Mouse (Mus musculus) embryo, embryonic 10.5 days (tissue): ENCODE data around the gene Gzme.
"Not testable (repeated sequence)": the region's sequence is repeated elsewhere in the genome, so short reads cannot be mapped to it uniquely, and the experiment has no call there.

Experiments used
- DNase-seq: peaks from one replicate; pipeline ENCODE4 v3.0.0-alpha.2; 2015; ENCODE audit warnings: low spot score

Gene Gzme

GRCm38 (mm10) chr14:56120525-56120924 is at the start of gene Gzme:
Gene Gzme, minus strand, starts transcription at chr14:56120625.
- DNase-seq: no peak

GRCm38 (mm10) chr14:56168009-56168408 is 47.6 kb upstream of the Gzme start:
- no peak for DNase-seq

GRCm38 (mm10) chr14:56162109-56162508 is 41.7 kb upstream of the Gzme start:
- DNase-seq: no peak

GRCm38 (mm10) chr14:56159479-56159878 is 39.1 kb upstream of the Gzme start, which contains the start of gene Gzmg:
Gene Gzmg, minus strand, starts transcription at chr14:56159579.
- not testable (repeated sequence) for DNase-seq

- DNase-seq: no peak
These were observed 34.9 kb upstream of the Gzme start for GRCm38 (mm10) chr14:56155340-56155739.

- not testable (repeated sequence) for DNase-seq
These were observed 13.2 kb upstream of the Gzme start for GRCm38 (mm10) chr14:56133675-56134074.

- DNase-seq: not testable (repeated sequence)
These were observed 12.1 kb upstream of the Gzme start, which contains the start of gene Gzmd for GRCm38 (mm10) chr14:56132508-56132907. Gene Gzmd, minus strand, starts transcription at chr14:56132608.

- DNase-seq: no peak
These were observed 7.9 kb upstream of the Gzme start for GRCm38 (mm10) chr14:56128341-56128740.

- no peak for DNase-seq
These were observed 3.1 kb upstream of the Gzme start for GRCm38 (mm10) chr14:56123516-56123915.

GRCm38 (mm10) chr14:56115531-56116310 is 4.7 kb downstream of the Gzme start:
- not testable (repeated sequence) for DNase-seq

- DNase-seq: no peak
These were observed 14.8 kb downstream of the Gzme start for GRCm38 (mm10) chr14:56105447-56106180.

- no peak for DNase-seq
These were observed 15.4 kb downstream of the Gzme start for GRCm38 (mm10) chr14:56105016-56105415.

GRCm38 (mm10) chr14:56103452-56103851 is 17.0 kb downstream of the Gzme start:
- DNase-seq: no peak

- no peak for DNase-seq
These were observed 18.0 kb downstream of the Gzme start, which contains the start of gene Ctsg for GRCm38 (mm10) chr14:56102386-56102785. Gene Ctsg, minus strand, starts transcription at chr14:56102574.

GRCm38 (mm10) chr14:56098940-56099339 is 21.5 kb downstream of the Gzme start:
- peak; percentile 25 for DNase-seq

- no peak for DNase-seq
These were observed 22.8 kb downstream of the Gzme start for GRCm38 (mm10) chr14:56097597-56097996.

- DNase-seq: no peak
These were observed 27.1 kb downstream of the Gzme start for GRCm38 (mm10) chr14:56093353-56093752.

- DNase-seq: no peak
These were observed 33.7 kb downstream of the Gzme start for GRCm38 (mm10) chr14:56086711-56087110.

- no peak for DNase-seq
These were observed 35.3 kb downstream of the Gzme start, which contains the start of gene Mcpt8 for GRCm38 (mm10) chr14:56085167-56085566. Gene Mcpt8, minus strand, starts transcription at chr14:56085273.

GRCm38 (mm10) chr14:56082016-56082415 is 38.4 kb downstream of the Gzme start:
- no peak for DNase-seq
